Mouse (Mus musculus) fibroblast of lung, adult 2 months (primary cell): ENCODE measurements around the gene Pigp.
A peak's percentile ranks its signal among the peaks of the same experiment; 100 is the strongest.

Source experiments
- DNase-seq: peaks from one replicate; pipeline ENCODE4 v3.0.0-alpha.2; 2011; ENCODE audit warnings: low read depth

Gene Pigp

GRCm38 (mm10) chr16:94317752-94318151, 53.9 kb downstream of the Pigp start:
- no peak for DNase-seq

- no peak for DNase-seq
Observed at GRCm38 (mm10) chr16:94315215-94315614, 56.4 kb downstream of the Pigp start.

- DNase-seq = no peak
Observed at GRCm38 (mm10) chr16:94314626-94315025, 57.0 kb downstream of the Pigp start.

GRCm38 (mm10) chr16:94313229-94314030, 58.2 kb downstream of the Pigp start, which contains the start of gene Hlcs:
Gene Hlcs, minus strand, starts transcription at chr16:94313571.
- peak; percentile 83 for DNase-seq

- peak; percentile 84 for DNase-seq
Observed at GRCm38 (mm10) chr16:94312663-94313228, 58.9 kb downstream of the Pigp start.

GRCm38 (mm10) chr16:94311931-94312330, 59.7 kb downstream of the Pigp start:
- DNase-seq = no peak

- DNase-seq = no peak
Observed at GRCm38 (mm10) chr16:94311416-94311815, 60.2 kb downstream of the Pigp start.

GRCm38 (mm10) chr16:94309025-94309424, 62.6 kb downstream of the Pigp start:
- no peak for DNase-seq
